Mouse (Mus musculus) layer of hippocampus, adult 2 months (tissue): ENCODE data around the gene Tmem144. TPM values are rescaled to one million over a fixed set of nuclear protein-coding genes. Genes with fewer than 3 reads are reported as not detected.
"Not testable (repeated sequence)": the region's sequence is repeated elsewhere in the genome, so short reads cannot be mapped to it uniquely, and the experiment has no call there.

Experiments
- DNase-seq, 2 experiments: peaks; one replicate each; pipeline ENCODE4 v3.0.0; 2022; ENCODE audit warnings: low spot score in 2 of 2
- H3K27ac ChIP-seq: fragments of 200-600 bp; 2 replicates; pipeline ENCODE4 v1.8.1; 2022
- H3K4me3 ChIP-seq: fragments of 200-600 bp; 2 replicates; pipeline ENCODE4 v1.8.1; 2022; ENCODE audit warnings: mild to moderate bottlenecking
- CTCF ChIP-seq: fragments of 200-600 bp; conservative IDR thresholded peaks from 2 replicates; pipeline ENCODE4 v1.8.1; 2022; ENCODE audit warnings: antibody characterized with exemption, mild to moderate bottlenecking, moderate library complexity
- total RNA-seq, 2 experiments: library from RNA; stranded (reverse); gene quantifications; 2 replicates each; pipeline ENCODE4 v1.2.3; 2021

Tmem144 gene
- total RNA-seq, 2 experiments from 2014 or later, result 18.3 to 23.4 TPM

- Histone ChIP-seq H3K27ac (peak overlapping the region; percentile 96), H3K4me3 (no peak overlapping the region)
- DNase-seq, result peak; percentile 61 to 80
- TF ChIP-seq CTCF, result no peak
Measured at GRCm38 (mm10) chr3:79818202-79818995, 34.2 kb downstream of the Tmem144 start.

GRCm38 (mm10) chr3:79816229-79816628 is 36.3 kb downstream of the Tmem144 start:
- no peak for DNase-seq
- TF ChIP-seq CTCF, result peak; percentile 48
- Histone ChIP-seq H3K4me3 (no peak overlapping the region), H3K27ac (peak overlapping the region; percentile 69)

- peak; percentile 87 to 88 for DNase-seq
- H3K4me3 ChIP-seq, result no peak overlapping the region; the same call in 1 of the 2 replicates
- peak; percentile 96 for TF ChIP-seq CTCF
- peak overlapping the region; percentile 67 for H3K27ac ChIP-seq
Measured at GRCm38 (mm10) chr3:79813814-79814490, 38.6 kb downstream of the Tmem144 start.

GRCm38 (mm10) chr3:79812042-79812441 is 40.5 kb downstream of the Tmem144 start:
- H3K27ac ChIP-seq, result no peak overlapping the region
- DNase-seq, result no peak
- no peak for TF ChIP-seq CTCF
- no peak overlapping the region for H3K4me3 ChIP-seq

- H3K27ac ChIP-seq, result no peak overlapping the region
- peak; percentile 75 for TF ChIP-seq CTCF
- DNase-seq, result no peak
- H3K4me3 ChIP-seq, result no peak overlapping the region
Measured at GRCm38 (mm10) chr3:79811632-79812031, 40.9 kb downstream of the Tmem144 start.

GRCm38 (mm10) chr3:79810563-79810962 is 42.0 kb downstream of the Tmem144 start:
- no peak for DNase-seq
- Histone ChIP-seq H3K27ac (no peak overlapping the region), H3K4me3 (no peak overlapping the region)
- no peak for TF ChIP-seq CTCF

GRCm38 (mm10) chr3:79809180-79809567 is 43.4 kb downstream of the Tmem144 start:
- Histone ChIP-seq H3K4me3 (no peak overlapping the region; the same call in 1 of the 2 replicates), H3K27ac (no peak overlapping the region)
- peak; percentile 62 to 75 for DNase-seq
- TF ChIP-seq CTCF, result peak; percentile 89

- Histone ChIP-seq H3K4me3 (no peak overlapping the region; the same call in 1 of the 2 replicates), H3K27ac (no peak overlapping the region)
- no peak for DNase-seq
- TF ChIP-seq CTCF, result no peak
Measured at GRCm38 (mm10) chr3:79808530-79809179, 43.9 kb downstream of the Tmem144 start.

- DNase-seq, H3K27ac ChIP-seq, H3K4me3 ChIP-seq: not testable (repeated sequence)
Measured at GRCm38 (mm10) chr3:79800761-79801160, 51.8 kb downstream of the Tmem144 start.

- DNase-seq, result no peak
- H3K27ac ChIP-seq, result no peak overlapping the region
Measured at GRCm38 (mm10) chr3:79792307-79792706, 60.3 kb downstream of the Tmem144 start.

GRCm38 (mm10) chr3:79790324-79790723 is 62.2 kb downstream of the Tmem144 start:
- no peak for DNase-seq
- Histone ChIP-seq H3K4me3 (no peak overlapping the region), H3K27ac (no peak overlapping the region)
- no peak for TF ChIP-seq CTCF

More at GRCm38 (mm10) chr3:79792307-79792706, 60.3 kb downstream of the Tmem144 start:
- no peak overlapping the region for H3K4me3 ChIP-seq
- no peak for TF ChIP-seq CTCF

- no peak for TF ChIP-seq CTCF
- no peak overlapping the region for H3K4me3 ChIP-seq
- no peak for DNase-seq
- no peak overlapping the region for H3K27ac ChIP-seq
Measured at GRCm38 (mm10) chr3:79789554-79789953, 63.0 kb downstream of the Tmem144 start.

GRCm38 (mm10) chr3:79788959-79789358 is 63.6 kb downstream of the Tmem144 start:
- Histone ChIP-seq H3K27ac (no peak overlapping the region), H3K4me3 (no peak overlapping the region)
- no peak for TF ChIP-seq CTCF
- DNase-seq, result no peak
